Mouse (Mus musculus) spleen, embryonic (tissue): Measurements from ENCODE around the gene Snx8.

Experiments
- CTCF ChIA-PET: fragments of 350-600 bp; sonication (Branson Sonifier 250); formaldehyde crosslinking; loops from one replicate; lab custom pipeline; 2022; lab: Charles Lee

Snx8 gene

DNA sequence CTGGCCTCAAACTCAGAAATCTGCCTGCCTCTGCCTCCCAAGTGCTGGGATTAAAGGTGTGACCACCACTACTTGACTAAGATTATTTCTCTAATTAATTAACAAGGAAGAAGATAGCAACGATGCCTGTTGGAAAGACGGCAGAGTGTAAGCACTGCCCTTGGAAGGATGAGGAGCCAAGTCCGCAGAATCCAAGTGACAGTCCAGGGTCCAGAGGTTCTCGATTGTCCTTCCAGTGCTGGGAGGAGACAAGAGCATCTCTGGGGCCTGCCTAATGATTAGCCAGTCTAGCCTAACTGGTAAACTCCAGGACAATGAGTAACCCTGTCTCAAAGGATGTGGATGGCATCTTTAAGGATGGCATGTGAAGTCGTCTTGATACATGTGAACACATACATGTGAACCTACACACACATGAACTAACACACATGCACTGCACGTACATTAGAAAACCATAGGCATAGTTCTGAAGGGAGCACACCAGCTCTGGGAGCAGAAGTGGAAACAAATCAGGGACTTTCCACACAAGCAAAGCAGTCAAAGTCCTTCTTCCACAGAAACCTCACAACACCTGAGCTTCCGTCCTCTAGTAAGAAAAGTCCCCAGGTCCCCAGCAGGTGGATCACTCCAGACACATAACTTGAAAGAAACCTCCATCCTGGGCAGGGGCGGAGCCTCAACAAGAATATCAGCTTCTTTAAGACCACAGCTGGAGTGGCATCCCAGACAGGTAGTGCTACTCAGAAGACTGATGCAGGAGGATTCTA lies 38.1 kb downstream of the Snx8 start:
- CTCF ChIA-PET, result no interaction called here

- CTCF ChIA-PET, result interaction anchor here (0.6 kb wide), 2 partner anchors 56 to 360 kb away, joined by 5 to 8 read pairs; no protein-coding TSS in a partner anchor
These were observed 39.2 kb downstream of the Snx8 start for GRCm38 (mm10) chr5:140349882-140350281.

- CTCF ChIA-PET, result no interaction called here
These were observed 43.0 kb downstream of the Snx8 start for GRCm38 (mm10) chr5:140346050-140346449.

DNA sequence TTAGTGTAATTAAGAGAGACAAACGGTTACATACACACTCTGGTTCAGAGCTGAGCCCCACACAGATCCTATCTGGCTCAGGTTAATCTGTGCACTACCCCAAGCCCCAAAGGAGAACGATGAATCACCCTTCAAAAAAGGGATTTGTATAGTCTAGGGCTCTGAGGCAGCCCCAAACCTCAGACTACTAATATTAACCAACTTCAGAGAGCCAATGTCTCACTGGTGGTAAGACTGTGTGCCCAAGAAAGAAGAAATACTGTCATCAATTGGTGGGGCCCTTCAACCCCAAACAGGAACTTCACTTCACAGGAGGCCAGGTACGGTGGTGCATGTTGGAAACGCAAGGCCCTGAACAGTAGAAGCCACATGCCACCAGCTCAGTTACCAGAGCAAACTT lies 43.8 kb downstream of the Snx8 start:
- CTCF ChIA-PET, result no interaction called here

DNA sequence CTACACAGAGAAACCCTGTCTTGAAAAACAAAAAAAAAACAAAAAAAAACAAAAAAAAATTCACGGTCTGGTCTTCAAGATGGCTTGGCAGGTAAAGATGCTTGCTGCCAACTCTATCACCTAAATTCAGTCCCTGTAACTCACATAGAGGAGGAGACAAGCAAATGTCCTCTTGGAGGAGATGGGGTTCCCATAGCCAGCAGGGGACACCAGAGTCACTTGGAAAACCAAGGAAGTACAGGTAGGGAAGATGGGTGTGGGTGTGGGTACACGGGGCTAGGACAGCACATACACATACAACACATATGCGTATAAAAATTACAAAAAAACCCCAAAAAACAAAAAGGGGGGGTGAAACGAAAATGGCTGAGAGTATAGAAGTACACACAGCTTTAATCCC lies 46.2 kb downstream of the Snx8 start:
- CTCF ChIA-PET, result no interaction called here

GRCm38 (mm10) chr5:140339836-140340235 lies 49.2 kb downstream of the Snx8 start:
- CTCF ChIA-PET, result no interaction called here

GRCm38 (mm10) chr5:140338779-140339178 lies 50.3 kb downstream of the Snx8 start:
- CTCF ChIA-PET, result no interaction called here

DNA sequence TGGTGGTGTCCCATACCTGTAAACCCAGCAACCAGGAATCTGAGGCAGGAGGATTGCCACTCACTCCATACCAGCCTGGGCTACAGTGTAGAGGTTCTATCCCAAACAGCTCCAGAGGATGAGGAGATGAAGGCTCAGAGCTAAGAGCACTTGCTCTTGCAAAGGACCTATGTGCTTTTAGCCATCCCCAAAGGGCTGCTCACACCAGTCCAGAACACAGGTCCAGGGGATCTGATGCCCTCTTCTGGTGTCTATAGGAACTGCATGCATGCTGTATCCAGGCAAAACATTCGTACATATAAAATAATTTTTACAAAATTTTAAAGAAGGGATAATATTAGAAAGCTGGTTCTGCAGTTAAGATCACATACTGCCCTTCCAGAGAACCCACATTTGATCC lies 52.4 kb downstream of the Snx8 start:
- CTCF ChIA-PET, result interaction anchor here (1.1 kb wide), 1 partner anchor 51 kb away, joined by 3 read pairs; no protein-coding TSS in a partner anchor

- CTCF ChIA-PET, result interaction anchor here (0.5 kb wide), 1 partner anchor 87 kb away, joined by 3 read pairs; no protein-coding TSS in a partner anchor
These were observed 55.4 kb downstream of the Snx8 start for GRCm38 (mm10) chr5:140333631-140334030.

DNA sequence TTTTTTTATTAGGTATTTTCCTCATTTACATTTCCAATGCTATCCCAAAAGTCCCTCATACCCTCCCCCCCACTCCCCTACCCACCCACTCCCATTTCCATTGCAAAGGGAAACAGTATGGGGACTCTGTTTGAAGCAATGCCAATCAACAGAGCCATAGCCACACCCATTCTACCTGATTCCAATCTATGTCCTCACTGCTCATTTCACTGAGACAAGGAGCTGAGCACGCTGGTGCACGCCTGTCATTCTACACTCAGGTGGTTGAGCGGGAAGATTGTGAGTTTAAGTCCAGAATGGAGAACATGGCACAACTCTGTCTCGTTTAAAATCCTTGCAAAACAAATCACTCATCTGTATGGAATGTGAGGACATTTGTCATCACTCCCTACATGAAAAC lies 56.5 kb downstream of the Snx8 start:
- CTCF ChIA-PET, result interaction anchor here (0.5 to 0.9 kb wide), 3 partner anchors 50 to 494 kb away, joined by 3 to 5 read pairs (median 4); no protein-coding TSS in a partner anchor

DNA sequence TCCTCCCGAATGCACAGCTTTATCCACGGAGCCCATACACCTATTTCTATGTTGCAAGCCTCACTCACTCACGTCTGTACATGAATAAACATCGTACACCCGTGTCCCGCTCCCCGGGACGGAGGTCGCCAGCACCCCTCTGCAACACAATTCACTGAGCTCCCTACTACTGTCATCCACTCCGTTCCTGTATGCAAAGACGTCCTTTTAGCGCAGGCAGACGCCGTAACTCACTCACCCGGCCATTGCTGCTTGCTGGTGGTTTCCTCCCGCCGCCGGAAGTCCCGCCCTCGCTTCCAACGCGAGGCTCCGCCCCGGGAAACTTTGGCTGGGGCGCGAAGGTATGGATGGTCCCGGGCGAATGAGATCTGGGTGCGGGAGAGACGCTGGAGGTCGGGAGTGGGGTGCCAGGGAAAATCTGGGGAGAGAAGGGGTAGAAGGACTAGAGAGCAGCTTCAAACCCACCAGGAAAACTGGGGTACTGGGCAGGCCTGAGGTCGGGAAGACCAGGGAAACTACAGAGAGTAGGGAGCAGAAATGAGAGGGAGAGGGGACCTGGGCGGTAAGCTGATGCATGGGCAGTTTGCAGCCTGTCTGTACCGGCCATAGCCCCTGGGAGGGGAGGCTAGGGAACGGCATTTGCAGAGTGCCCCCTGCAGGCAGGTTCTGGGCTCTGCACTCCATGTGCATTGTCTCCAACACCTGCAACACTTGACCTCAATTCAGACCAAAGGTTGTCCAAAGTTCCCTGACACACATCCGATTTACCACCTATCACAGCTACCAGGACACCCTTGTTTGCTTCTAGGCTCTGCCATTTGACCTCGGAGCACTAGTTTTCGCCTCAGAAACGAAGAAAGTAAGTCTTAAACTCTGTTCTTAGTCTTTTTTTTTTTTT lies 57.2 kb downstream of the Snx8 start, which contains the start of gene Mrm2:
Gene Mrm2 (minus strand): TSS at position 284 of the 898 bp plus-strand sequence.
- CTCF ChIA-PET, result interaction anchor here (0.5 to 0.9 kb wide), 3 partner anchors 51 to 493 kb away, joined by 3 to 5 read pairs (median 4); no protein-coding TSS in a partner anchor

DNA sequence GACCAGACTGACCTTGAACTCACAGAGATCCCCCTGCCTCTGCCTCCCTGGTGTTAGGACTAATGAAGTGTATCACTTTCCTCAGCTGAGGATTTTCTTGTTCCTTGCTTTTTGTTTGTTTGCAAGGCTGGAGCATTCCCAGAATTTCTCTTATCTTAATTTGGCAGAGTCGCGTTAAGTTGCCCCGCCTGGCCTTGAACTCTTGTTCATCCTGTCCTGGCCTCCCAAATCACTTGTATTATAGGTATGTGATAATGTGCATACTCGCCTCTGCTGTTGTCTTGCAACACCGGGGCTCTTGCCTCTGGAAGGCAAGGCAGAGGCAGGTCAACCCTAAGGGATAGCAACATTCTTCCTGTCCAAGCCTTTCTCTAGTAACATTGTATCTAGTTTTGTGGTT lies 65.0 kb downstream of the Snx8 start:
- CTCF ChIA-PET, result no interaction called here

GRCm38 (mm10) chr5:140321756-140322575 lies 67.1 kb downstream of the Snx8 start:
- CTCF ChIA-PET, result no interaction called here

DNA sequence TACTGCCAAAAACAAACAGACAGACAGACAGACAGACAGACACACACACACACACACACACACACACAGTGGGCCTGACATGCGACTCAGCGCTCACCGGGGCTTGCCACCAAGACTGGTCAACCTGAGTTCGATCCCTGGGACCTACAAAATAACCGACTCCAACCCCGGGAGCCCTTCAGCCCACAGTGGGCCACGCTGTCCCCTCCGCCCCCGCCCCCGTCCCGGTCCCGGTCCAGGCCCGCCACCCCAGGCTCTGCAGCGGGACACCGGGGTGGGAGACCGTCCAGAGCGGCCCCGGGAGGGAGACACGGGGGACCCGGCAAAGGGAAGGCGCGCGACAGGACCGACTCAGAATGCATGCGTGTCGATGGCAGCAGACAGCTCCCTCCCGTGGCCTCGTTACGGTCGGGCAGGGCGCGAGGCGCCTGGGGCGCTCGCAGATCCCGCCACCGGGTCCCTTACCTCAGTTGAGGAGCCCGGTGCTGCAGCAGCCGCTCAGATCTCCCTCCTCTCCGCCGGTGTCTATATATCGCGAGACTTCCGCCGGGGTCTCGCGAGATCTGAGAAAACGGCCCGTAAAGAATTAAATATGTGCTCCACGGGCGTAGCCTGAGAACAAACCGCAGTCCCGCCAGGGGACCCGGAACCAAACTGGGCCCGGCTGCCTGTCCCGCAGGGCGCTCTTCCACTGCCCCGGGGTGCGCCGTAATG lies 67.9 kb downstream of the Snx8 start, which contains the start of the genes Mad1l1 and Nudt1:
Gene Mad1l1 (minus strand): TSS at position 511 of the 714 bp plus-strand sequence.
Gene Nudt1 (plus strand): TSS at position 615 of the 714 bp plus-strand sequence.
- CTCF ChIA-PET, result no interaction called here

DNA sequence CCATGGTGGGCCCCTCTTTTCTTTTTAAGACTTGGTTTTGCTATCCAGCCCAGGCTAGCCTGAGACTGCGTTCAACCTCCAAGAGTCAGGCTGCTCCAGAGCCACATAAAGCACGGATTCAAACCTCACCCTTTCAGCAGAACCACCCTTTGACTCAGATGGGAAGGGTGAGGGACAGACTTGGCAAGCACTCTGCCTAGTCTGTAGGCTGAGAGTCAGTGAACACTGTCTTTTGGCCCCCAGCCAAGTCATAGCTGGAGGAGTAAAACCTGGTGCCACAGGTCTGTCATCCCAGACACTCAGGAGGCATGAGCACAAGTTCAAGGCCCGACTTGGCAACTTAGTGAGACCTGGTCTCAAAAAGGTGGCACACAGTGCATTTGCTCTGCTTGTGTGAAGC lies 72.3 kb downstream of the Snx8 start:
- CTCF ChIA-PET, result interaction anchor here (0.6 kb wide), 1 partner anchor 18 kb away, joined by 4 read pairs; no protein-coding TSS in a partner anchor

DNA sequence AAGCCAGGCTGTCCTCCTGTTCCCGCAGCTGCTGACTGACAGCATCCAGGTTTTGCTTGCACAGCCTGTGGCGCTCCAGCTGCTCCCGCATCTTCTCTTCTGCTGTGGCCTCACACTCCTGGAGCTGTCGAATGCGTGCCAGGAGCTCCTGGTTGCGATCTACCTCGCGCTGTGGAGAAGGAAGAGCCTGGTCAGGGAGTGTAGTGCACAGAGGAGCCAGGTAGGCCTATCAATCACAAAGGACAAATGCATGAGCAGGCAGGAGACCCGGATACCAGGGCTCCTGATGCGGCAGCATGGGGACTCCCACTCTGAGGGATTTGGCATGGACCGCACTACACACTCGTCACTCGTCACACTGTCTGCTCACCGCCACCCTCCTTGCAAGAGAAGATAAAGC lies 81.5 kb downstream of the Snx8 start:
- CTCF ChIA-PET, result no interaction called here

DNA sequence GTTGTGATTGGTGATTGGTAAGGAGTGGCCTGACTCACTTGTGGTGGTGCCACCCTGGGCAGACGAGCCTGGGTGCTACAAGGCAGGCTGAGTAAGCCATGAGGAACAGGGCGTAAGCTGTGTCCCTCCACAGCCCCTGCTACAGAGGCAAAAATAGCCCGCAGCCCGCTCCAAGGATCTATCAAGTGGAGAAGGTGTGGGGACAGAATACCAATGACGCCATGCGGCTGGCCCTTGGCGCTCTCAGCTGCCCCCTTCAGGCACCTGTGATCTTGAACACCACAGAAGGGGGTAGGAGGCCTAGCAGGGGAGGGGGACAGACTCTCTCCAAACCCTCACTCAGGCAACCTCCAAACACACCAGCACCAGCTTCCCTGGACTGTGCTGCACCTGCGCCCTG lies 83.0 kb downstream of the Snx8 start:
- CTCF ChIA-PET, result no interaction called here

DNA sequence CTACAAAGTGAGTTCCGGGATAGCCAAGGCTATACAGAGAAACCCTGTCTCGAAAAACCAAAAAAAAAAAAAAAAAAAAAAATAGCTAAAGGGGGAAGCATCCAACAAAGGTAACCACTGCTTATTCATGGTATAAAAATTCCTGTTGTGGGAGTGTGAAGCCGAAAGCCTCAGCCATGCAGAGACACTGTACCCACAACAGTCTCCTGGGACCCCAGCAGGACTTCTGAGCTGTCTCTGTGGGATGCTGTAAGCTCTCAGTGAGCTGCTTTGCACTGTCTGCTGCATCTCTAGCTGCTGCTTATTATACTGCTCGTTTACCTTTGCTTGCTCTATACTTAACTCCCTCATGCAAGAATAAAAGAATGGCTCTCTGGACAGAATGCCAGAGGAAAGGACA lies 90.8 kb downstream of the Snx8 start:
- CTCF ChIA-PET, result interaction anchor here (0.6 kb wide), 1 partner anchor 18 kb away, joined by 4 read pairs; no protein-coding TSS in a partner anchor

- CTCF ChIA-PET, result interaction anchor here (0.7 kb wide), 1 partner anchor 456 kb away, joined by 3 read pairs; no protein-coding TSS in a partner anchor
These were observed 96.9 kb downstream of the Snx8 start for GRCm38 (mm10) chr5:140292152-140292551.
